Comparison of ENCODE assay signal across 14 mouse cellular contexts in the genomic region with DNA sequence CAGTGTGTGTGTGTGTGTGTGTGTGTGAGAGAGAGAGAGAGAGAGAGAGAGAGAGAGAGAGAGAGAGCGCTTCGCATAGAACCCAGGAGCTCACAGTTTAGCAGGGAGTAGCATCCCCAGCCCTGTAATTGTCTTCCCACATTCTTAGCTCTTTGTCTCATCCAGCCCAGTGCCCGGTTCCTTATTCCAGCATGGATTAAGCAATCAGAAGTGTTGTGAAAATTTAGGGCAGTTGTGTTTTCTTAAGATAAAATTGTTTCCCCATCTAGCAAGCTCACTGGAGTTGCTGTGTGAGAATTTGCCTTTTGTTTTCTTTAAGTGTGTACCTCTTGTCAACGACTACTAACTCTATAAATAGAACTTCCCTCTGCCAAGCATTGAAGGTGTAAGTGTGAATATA. TPM values are rescaled to one million over a fixed set of nuclear protein-coding genes. Genes with fewer than 3 reads are reported as not detected.
DNase-seq lines count a peak whose midpoint lies in the region; ATAC-seq and TF ChIP-seq lines count a peak whose summit lies in the region.
"Had no signal": no experiment of that assay in that cellular context is flagged by ENCODE, and none has a peak within 500 bp of the region (broad histone marks: within the 10 kb centered on the region; RNA-seq: fewer than 3 reads in every experiment).

No protein-coding gene starts in this region.

- H3K36me3 ChIP-seq in heart, embryonic 13.5 days = peaks cover 19% of the 10 kb centered on the region
- H3K36me3 ChIP-seq in lung, embryonic 14.5 days (ENCODE audit: insufficient read depth) = peaks cover 4% of the 10 kb centered on the region; the same call in 1 of the 2 replicates

- TF ChIP-seq POLR2A in lung, adult 2 months (IDR thresholded peaks at IDR 0.05; ENCODE audit: borderline replicate concordance, extremely low read depth, low read depth, low read length) = no peak
- no peak for TF ChIP-seq POLR2A in cortical plate, adult 2 months (IDR thresholded peaks at IDR 0.05; ENCODE audit: extremely low read depth, insufficient read depth, low read length)

- DNase-seq in heart, postnatal 10 days = no peak
- DNase-seq in lung, embryonic 14.5 days = peak; percentile 6
- DNase-seq in lung, adult 2 months = no peak
- DNase-seq in lung, postnatal 25 days (ENCODE audit: low spot score) = peak; percentile 61
- no peak for DNase-seq in cerebellum, adult 18-20 months
- DNase-seq: gastrocnemius, adult 2 months; kidney, postnatal 14 days; spleen, adult 18-20 months; thymus, adult 18-20 months had no signal

- no peak for ATAC-seq in heart, embryonic 13.5 days (ENCODE audit: extremely low read depth, insufficient number of reproducible peaks, low FRiP score, low TSS enrichment)
- no peak for ATAC-seq in lung, embryonic 14.5 days (ENCODE audit: insufficient read depth)
- ATAC-seq in activated CD4-positive, CD25-positive, alpha-beta regulatory T cell, adult 4 months = no peak

- no peak for TF ChIP-seq CTCF in lung, embryonic 14.5 days (IDR thresholded peaks at IDR 0.05; ENCODE audit: low read depth)
- TF ChIP-seq CTCF in lung, adult 2 months (IDR thresholded peaks at IDR 0.05; ENCODE audit: insufficient read depth, low read length) = no peak
- no peak for TF ChIP-seq CTCF in cortical plate, adult 2 months (IDR thresholded peaks at IDR 0.05; ENCODE audit: extremely low read depth, insufficient read depth, low read length)

- peaks cover 20% of the 10 kb centered on the region for H3K27me3 ChIP-seq in heart, embryonic 13.5 days (replicated peaks)
- peaks cover 9% of the 10 kb centered on the region; the same call in 1 of the 2 replicates for H3K27me3 ChIP-seq in lung, embryonic 14.5 days (ENCODE audit: insufficient read depth, low read length)

- intact Hi-C loops in heart, postnatal 10 days (cut with DNase I) = no loop called here

- peak overlapping the region; percentile 90 for H3K27ac ChIP-seq in heart, embryonic 13.5 days (replicated peaks)
- H3K27ac ChIP-seq in lung, embryonic 14.5 days (ENCODE audit: low read depth) = no peak overlapping the region
- H3K27ac ChIP-seq in cortical plate, adult 2 months (ENCODE audit: insufficient read depth, low read length) = 0 out of 2 replicates have a peak overlapping the region, but pooled peaks have one; percentile 55

- WGBS in heart, embryonic 13.5 days = 11% methylated on average over 4 of the region's 4 CpGs
- WGBS in lung, embryonic 14.5 days = 32% methylated on average over 4 of the region's 4 CpGs
- 46% methylated on average over 4 of the region's 4 CpGs for WGBS in lung, adult 2 months

- peak overlapping the region; percentile 73 for H3K4me2 ChIP-seq in heart, embryonic 13.5 days
- no peak overlapping the region for H3K4me2 ChIP-seq in lung, embryonic 14.5 days

- no peak overlapping the region for H3K4me3 ChIP-seq in heart, embryonic 13.5 days
- no peak overlapping the region for H3K4me3 ChIP-seq in lung, embryonic 14.5 days (ENCODE audit: low read depth, low read length)
- H3K4me3 ChIP-seq in lung, adult 2 months (replicated peaks; ENCODE audit: extremely low read depth, low read depth, low read length) = no peak overlapping the region
- H3K4me3 ChIP-seq in cortical plate, adult 2 months (ENCODE audit: insufficient read depth, low read length) = no peak overlapping the region

- H3K4me1 ChIP-seq in heart, embryonic 13.5 days = peaks cover 46% of the 10 kb centered on the region
- 0 out of 2 replicates have a peak, but pooled peaks cover 12% of the 10 kb centered on the region for H3K4me1 ChIP-seq in lung, embryonic 14.5 days (ENCODE audit: insufficient read depth)
- H3K4me1 ChIP-seq in lung, adult 2 months (ENCODE audit: control insufficient read depth, insufficient read depth, low read length) = peaks cover 6% of the 10 kb centered on the region
- H3K4me1 ChIP-seq in cortical plate, adult 2 months (ENCODE audit: control insufficient read depth, insufficient read depth, low read length) = peaks cover 7% of the 10 kb centered on the region

- H3K9ac ChIP-seq in heart, embryonic 13.5 days = peak overlapping the region; percentile 91
- no peak overlapping the region for H3K9ac ChIP-seq in lung, embryonic 14.5 days

- H3K9me3 ChIP-seq in heart, embryonic 13.5 days = no peaks in the 10 kb centered on the region
- H3K9me3 ChIP-seq in lung, embryonic 14.5 days (ENCODE audit: low read depth, low read length) = no peaks in the 10 kb centered on the region
- H3K9me3 ChIP-seq: neural tube, embryonic 15.5 days had no signal

RNA-seq across cellular contexts. Expression of gene Ldhb, which starts 0.9 kb away (rescaled TPM):
- polyA plus RNA-seq in heart, embryonic 13.5 days (2015; fragmentation: Nextera tagmentation; extraction: Ambion mirVana) = 990 and 1,118 TPM in 2 replicates
- total RNA-seq in heart, postnatal 10 days (2021) = 1,000 to 10,000 TPM; 1,648 to 1,721 TPM
- 215 and 230 TPM in 2 replicates for polyA plus RNA-seq in lung, embryonic 14.5 days (2014; fragmentation: Nextera tagmentation; extraction: Ambion mirVana)
- 138 and 224 TPM in 2 replicates for polyA plus RNA-seq in lung, adult 2 months (2012; rRNA removed)
- 1,109 and 1,198 TPM in 2 replicates for polyA plus RNA-seq in cortical plate, adult 2 months (2012; rRNA removed)
- 10 to 100 TPM; 67.6 to 85.1 TPM for polyA plus RNA-seq in activated CD4-positive, CD25-positive, alpha-beta regulatory T cell, adult 4 months (2017; shearing (Covaris generic))

RNA-seq across cellular contexts. Expression of gene Gys2, which starts 35.8 kb away (rescaled TPM):
- 0.23 and 2.5 TPM in 2 replicates for polyA plus RNA-seq in heart, embryonic 13.5 days (2015; fragmentation: Nextera tagmentation; extraction: Ambion mirVana)
- under 1 TPM in 1 of 2 experiments, not detected in 1; 0.19 TPM for total RNA-seq in heart, postnatal 10 days (2021)
- not detected in 2 replicates for polyA plus RNA-seq in lung, embryonic 14.5 days (2014; fragmentation: Nextera tagmentation; extraction: Ambion mirVana)
- 0.18 and 1.3 TPM in 2 replicates for polyA plus RNA-seq in lung, adult 2 months (2012; rRNA removed)
- polyA plus RNA-seq in cortical plate, adult 2 months (2012; rRNA removed) = 0.13 TPM in 1 of 2 replicates, not detected in the other
- not detected for polyA plus RNA-seq in activated CD4-positive, CD25-positive, alpha-beta regulatory T cell, adult 4 months (2017; shearing (Covaris generic))
- total RNA-seq: gastrocnemius, adult 2 months; left cerebral cortex, postnatal 10 days had no signal
- polyA plus RNA-seq: neural tube, embryonic 15.5 days had no signal

Comparison
In these comparisons a context has a peak if more than half of its experiments do, and no peak if none do; other contexts are left out.
1. DNase-seq: peak in lung, embryonic 14.5 days (single experiment) and lung, postnatal 25 days (single experiment); none in heart, postnatal 10 days (0 of 2), lung, adult 2 months (single experiment) and cerebellum, adult 18-20 months (0 of 2).